Mouse (Mus musculus) macrophage (primary cell): ENCODE measurements around the gene 1190005I06Rik. TPM values are rescaled to one million over a fixed set of nuclear protein-coding genes. Genes with fewer than 3 reads are reported as not detected.
"Not testable (repeated sequence)": the region's sequence is repeated elsewhere in the genome, so short reads cannot be mapped to it uniquely, and the experiment has no call there.

ENCODE experiments used
- H3K27ac ChIP-seq: fragments of 350-480 bp; formaldehyde crosslinking; 2 replicates; pipeline ENCODE4 v1.9.0; 2021
- H3K36me3 ChIP-seq: fragments of 350-480 bp; formaldehyde crosslinking; 2 replicates; pipeline ENCODE4 v1.9.0; 2021; ENCODE audit errors: inconsistent target
- H3K4me3 ChIP-seq: fragments of 350-480 bp; formaldehyde crosslinking; 2 replicates; pipeline ENCODE4 v1.9.0; 2021; ENCODE audit errors: inconsistent target
- H3K79me2 ChIP-seq: fragments of 350-480 bp; formaldehyde crosslinking; 2 replicates; pipeline ENCODE4 v1.9.0; 2021; ENCODE audit errors: inconsistent target
- WGBS: methylation state at CpG from one replicate; pipeline ENCODE4 v1.1.7; 2026; ENCODE audit warnings: inconsistent platforms; ENCODE audit not compliant: missing documents; 5-methylcytosine and 5-hydroxymethylcytosine counted together
- polyA plus RNA-seq: library from polyadenylated mRNA; stranded (reverse); fragments of 250-400 nt; gene quantifications from 3 replicates; pipeline ENCODE4 v1.2.4, GENCODE M21; 2018; ENCODE audit warnings: inconsistent platforms
- total RNA-seq, 78 experiments: library from RNA; depleted of rRNA; stranded (reverse); fragments of 250-400 nt; gene quantifications; 1 replicate in 9 of 78; 2 replicates in 24 of 78; 3 replicates in 43 of 78; 4 replicates in 2 of 78; pipeline ENCODE4 v1.2.4; 2018; ENCODE audit warnings: inconsistent platforms in 56 of 78

The 1190005I06Rik gene
- 1 to 10 TPM in 10 of 26 experiments, not detected in 16; 1.3 to 4.2 (median 2.0) TPM for total RNA-seq (2018; cell fraction: chromatin; rRNA removed)
- 1 to 10 TPM in 20 of 26 experiments, under 1 TPM in 6; 0.59 to 5.7 (median 1.9) TPM for total RNA-seq (2018; cell fraction: cytosol; rRNA removed)
- total RNA-seq (2018; cell fraction: nucleus; rRNA removed): 1 to 10 TPM in 12 of 26 experiments, under 1 TPM in 1, not detected in 13; 0.91 to 4.9 (median 1.6) TPM
- polyA plus RNA-seq: 0.83 to 3.2 TPM (median 2.1 TPM) in 3 replicates

DNA sequence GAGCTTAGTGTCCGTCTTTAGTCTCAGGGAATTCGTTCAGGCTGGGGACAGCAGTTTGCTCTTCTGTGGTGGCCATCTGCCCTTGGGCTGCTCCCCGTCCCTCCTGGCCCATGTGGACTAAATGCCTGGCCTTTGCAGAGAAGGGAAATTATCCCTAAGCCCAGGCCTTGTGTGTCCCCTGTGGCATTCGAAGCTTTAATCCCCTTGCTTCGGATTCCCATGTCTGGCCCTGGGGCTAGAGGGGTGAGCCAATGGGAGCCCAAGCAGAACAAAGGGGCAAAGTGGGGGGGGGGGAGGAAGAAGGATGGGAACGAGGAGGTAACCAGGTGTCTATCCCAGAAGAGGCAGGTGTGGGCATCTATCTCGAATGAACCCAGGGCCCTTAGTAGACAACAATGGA, at the start of gene 1190005I06Rik:
Gene 1190005I06Rik (minus strand): TSS at position 101 of the 400 bp plus-strand sequence.
- H3K27ac ChIP-seq: no peak within 1 kb of the TSS

DNA sequence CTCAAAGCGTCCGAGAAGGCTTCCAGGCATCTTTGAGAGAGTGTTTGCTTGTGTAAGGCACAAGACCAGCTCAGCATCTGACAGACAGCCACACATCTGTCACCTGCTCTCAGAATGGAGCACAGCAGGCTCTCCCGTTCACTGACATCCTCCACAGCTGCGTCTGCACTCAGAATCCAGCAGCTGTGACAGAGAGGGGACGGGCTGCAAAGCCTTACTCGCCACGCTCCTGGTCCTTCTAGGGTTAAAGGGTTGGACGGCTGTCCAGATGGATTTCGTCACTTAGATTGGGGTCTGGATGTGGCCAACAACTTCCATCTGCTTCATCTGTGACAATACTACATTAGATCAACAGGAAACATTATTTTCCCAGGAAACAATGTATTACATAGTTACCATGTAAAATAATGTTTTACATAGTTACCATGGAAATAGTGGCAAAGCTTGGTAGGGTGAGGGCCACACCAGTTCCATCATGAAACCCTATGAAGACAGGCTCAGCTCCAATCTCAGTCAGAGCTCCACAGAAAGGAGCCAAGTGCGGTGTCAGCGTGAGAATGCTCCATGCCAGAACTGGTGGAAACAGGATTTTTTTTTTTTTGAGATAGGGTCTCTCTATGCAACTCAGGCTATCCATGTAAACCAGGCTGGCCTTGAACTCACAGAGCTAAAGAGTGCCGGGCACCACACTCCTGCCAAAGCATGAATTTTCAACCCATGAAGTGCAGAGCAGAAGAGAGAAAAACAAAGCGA, 49.1 kb upstream of the 1190005I06Rik start:
- 46% methylated on average over 12 of the region's 13 CpGs for WGBS
- Histone ChIP-seq H3K36me3 (no peaks in the 10 kb centered on the region), H3K79me2 (no peaks in the 10 kb centered on the region), H3K4me3 (no peak overlapping the region), H3K27ac (peak overlapping the region; percentile 98)

More for the DNA sequence above, at the start of gene 1190005I06Rik:
- Histone ChIP-seq H3K36me3 (no peaks in the 10 kb centered on the region), H3K79me2 (no peaks in the 10 kb centered on the region), H3K4me3 (no peak within 1 kb of the TSS)
- WGBS: 96% methylated on average over 7 of the region's 7 CpGs

DNA sequence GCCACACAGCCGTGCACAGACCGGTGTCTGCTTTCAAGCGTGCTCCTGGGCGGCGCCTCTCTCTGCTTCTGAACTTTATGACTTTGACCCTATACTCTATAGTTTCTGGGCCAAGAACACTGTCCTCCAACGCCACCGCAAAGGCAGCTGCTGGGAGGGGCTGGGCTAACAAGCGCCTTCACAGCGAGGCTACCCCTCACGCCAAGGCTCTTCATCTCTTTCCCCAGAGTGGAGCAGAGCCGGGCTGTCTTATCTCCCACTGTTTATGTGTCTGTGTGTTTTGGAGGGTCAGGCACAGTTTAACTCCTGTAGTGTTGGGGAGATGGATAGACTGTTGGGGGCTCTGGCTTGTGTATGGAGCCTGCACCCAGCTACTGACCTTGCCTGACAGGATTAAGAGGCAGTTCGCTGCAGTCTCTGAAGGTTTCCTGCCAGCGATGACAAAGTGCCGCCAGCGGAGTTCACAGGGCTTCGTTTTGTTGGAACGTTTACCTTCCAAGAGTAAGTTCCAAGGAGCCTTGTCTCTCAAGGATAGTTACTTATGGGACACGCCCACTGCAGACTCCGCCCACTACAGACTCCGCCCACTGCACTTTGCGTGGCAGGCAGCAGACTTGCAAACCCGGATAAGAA, 46.5 kb upstream of the 1190005I06Rik start:
- no peaks in the 10 kb centered on the region for H3K79me2 ChIP-seq
- 68% methylated on average over 22 of the region's 22 CpGs for WGBS
- no peak overlapping the region for H3K27ac ChIP-seq
- H3K4me3 ChIP-seq: no peak overlapping the region
- H3K36me3 ChIP-seq: no peaks in the 10 kb centered on the region

DNA sequence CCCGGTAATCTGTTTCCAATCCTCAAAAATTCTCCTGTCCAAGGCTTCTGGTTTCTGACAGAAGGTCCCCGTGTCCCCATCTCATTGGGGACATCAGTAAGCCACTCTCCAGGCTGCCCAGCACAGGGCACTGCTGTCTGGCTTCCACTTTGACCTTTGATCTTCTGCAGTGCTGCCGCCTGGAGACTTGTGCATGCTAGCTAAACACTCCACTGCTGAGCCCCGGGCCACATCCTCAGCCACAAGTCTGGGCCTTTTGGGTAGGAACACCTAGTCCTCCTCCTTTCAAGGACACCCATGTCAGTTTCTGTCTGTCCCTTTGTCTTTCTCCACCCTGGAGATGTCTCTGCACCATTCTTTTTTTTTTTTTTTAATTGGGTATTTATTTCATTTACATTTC, 45.5 kb upstream of the 1190005I06Rik start:
- H3K36me3 ChIP-seq: no peaks in the 10 kb centered on the region
- no peak overlapping the region for H3K27ac ChIP-seq
- H3K4me3 ChIP-seq: no peak overlapping the region
- WGBS: 92% methylated on average over 4 of the region's 4 CpGs
- peaks cover 3% of the 10 kb centered on the region; the same call in 1 of the 2 replicates for H3K79me2 ChIP-seq

DNA sequence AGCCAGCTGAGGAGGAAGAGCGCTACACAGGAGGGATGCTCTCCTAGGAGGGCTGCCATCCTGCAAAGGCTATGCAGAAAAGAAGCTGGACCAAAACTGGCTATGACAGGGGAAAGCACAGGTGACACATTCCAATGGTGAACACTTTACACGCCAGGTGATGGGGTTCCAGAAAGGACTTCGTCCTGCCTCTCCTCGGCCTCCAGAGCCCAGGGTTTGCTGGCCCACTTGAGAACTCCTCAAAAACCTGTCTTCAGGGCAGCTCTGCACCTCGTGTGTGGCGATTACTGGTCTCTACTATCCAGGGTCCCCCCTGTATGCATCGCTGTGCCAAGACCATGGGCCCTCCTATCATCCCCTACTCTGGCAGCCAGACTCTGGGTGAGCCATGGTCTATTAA, 41.1 kb upstream of the 1190005I06Rik start:
- 94% methylated on average over 7 of the region's 7 CpGs for WGBS
- no peak overlapping the region for H3K27ac ChIP-seq

DNA sequence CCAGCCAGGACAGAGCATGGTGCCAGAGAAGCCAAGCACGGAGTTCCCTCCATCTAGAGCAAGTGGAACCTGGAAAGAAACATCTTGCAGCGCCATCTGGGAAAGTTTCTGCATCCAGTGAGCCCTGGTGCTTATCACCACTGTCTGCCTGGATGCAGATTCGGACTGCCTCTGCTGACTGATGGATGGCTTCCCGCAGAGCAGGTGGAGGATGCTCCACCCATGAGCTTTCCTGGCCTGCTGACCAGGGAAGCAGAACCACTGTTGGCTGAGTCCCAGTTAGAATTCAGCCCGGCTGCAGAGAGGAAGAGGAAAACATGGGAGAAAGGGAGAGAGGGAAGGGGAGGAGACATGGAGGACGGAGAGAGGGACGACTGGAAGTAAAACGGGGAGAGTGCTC, 40.4 kb upstream of the 1190005I06Rik start:
- H3K27ac ChIP-seq: peak overlapping the region; percentile 98; the same call in 1 of the 2 replicates
- H3K36me3 ChIP-seq: no peaks in the 10 kb centered on the region
- H3K79me2 ChIP-seq: peaks cover 17% of the 10 kb centered on the region; the same call in 1 of the 2 replicates
- 89% methylated on average over 8 of the region's 8 CpGs for WGBS
- H3K4me3 ChIP-seq: no peak overlapping the region

More for the DNA sequence above, 41.1 kb upstream of the 1190005I06Rik start:
- peaks cover 17% of the 10 kb centered on the region; the same call in 1 of the 2 replicates for H3K79me2 ChIP-seq
- no peak overlapping the region for H3K4me3 ChIP-seq
- no peaks in the 10 kb centered on the region for H3K36me3 ChIP-seq

DNA sequence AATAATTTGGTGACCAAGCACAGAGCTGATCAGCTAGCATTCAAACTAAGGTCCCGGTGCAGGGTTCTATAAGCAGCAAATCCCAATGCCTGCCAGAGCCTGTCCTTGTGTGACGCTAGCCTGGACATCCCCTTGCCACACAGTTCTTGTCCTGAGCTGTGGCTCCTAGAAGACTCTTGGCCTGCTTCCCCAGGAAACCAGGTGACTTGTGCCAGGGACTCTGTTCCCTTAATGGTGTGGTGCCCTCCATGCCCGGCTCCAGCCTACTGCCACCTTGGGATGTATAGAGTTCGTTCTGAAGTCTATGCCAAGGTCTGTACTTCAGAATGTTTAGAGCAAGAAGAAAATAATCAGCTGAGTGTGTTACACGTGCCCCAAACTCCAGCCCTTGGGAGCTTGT, 39.1 kb upstream of the 1190005I06Rik start:
- Histone ChIP-seq H3K36me3 (no peaks in the 10 kb centered on the region), H3K79me2 (peaks cover 17% of the 10 kb centered on the region; the same call in 1 of the 2 replicates), H3K27ac (peak overlapping the region; percentile 98), H3K4me3 (peak overlapping the region; percentile 26)
- 22% methylated on average over 5 of the region's 5 CpGs for whole genome bisulfite sequencing

DNA sequence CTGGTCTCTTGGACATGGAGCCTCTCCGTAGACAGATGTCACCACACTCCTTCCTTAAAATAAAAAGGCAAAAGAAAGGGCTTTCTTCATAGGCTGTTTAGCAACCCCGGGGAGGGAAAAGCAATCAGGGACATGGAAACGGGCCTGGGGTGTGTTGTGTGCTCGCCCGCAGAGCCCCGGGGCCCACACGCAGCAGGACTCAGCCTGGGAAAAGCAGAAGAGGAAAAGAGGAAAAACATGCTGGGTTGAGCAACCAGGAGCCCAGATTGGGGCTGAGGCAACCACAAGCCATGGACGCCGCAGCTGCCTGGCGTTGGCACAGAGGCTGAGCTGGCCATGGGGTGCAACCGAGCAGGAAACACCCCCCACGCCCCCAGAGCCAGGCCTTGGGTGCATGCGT, 38.6 kb upstream of the 1190005I06Rik start:
- H3K79me2 ChIP-seq: peaks cover 17% of the 10 kb centered on the region; the same call in 1 of the 2 replicates
- WGBS: 2% methylated on average over 10 of the region's 13 CpGs
- H3K36me3 ChIP-seq: no peaks in the 10 kb centered on the region
- peak overlapping the region; percentile 98 for H3K27ac ChIP-seq
- peak overlapping the region; percentile 26 for H3K4me3 ChIP-seq

DNA sequence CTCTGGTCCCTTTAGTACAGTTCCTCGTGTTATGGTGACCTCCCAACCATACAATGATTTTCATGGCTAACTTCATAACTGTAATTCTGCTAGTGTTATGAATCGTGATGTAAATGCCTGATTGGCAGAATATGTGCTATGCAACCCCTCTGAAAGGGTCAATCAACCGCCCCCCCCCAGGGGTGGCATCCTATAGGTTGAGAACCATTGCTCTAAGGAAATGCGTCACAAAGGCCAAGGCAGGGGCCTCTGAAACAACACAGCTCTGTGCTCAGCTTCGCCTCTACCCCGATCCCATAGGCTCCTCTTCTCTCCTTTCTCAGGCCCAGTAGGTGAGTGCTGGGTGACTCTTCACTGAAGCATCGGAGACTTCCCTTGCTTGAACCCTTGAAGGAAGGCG, 38.2 kb upstream of the 1190005I06Rik start:
- peaks cover 17% of the 10 kb centered on the region; the same call in 1 of the 2 replicates for H3K79me2 ChIP-seq
- WGBS: 17% methylated on average over 8 of the region's 8 CpGs
- H3K4me3 ChIP-seq: peak overlapping the region; percentile 26
- H3K27ac ChIP-seq: peak overlapping the region; percentile 98
- no peaks in the 10 kb centered on the region for H3K36me3 ChIP-seq

DNA sequence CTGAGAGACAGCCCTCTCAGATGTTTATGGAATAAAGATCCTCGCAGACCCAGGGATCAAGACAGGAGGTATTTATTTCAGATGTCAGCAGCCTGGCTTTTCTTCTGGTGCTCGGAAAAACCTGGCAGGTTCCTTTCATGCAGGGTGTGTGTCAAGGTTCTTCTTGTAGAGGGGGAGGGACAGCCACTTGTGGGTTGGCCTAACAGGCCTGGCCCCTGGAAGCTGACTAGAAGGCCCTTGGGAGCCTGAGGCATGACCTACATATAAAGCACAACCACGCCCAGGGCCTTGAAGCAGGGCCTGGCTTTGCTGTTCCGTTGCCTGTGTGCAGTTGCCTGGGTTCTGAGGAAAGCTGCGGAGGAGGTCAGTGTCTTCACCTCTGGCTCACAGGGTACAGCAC, 37.7 kb upstream of the 1190005I06Rik start:
- Histone ChIP-seq H3K27ac (peak overlapping the region; percentile 98), H3K79me2 (peaks cover 17% of the 10 kb centered on the region; the same call in 1 of the 2 replicates), H3K36me3 (no peaks in the 10 kb centered on the region), H3K4me3 (peak overlapping the region; percentile 26)
- 40% methylated on average over 5 of the region's 5 CpGs for WGBS

DNA sequence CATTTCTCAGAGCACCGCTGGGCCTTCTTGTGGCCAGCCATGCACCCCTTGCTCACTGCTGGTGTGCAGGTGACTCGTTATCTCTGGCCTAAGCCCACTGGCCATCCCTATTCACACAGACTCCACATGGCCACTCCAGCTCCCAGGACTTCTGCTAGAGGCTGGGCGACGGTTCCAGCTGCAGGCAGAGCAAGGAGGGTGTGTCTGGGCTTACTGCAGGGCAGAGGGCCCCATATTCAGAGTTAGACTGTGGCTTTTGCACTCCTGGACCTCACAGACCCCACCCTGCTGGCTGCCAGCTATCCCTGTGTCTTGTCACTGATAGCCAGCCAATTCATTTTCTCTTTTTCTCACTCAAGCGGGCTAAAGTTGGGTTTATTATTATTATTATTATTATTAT, 36.6 kb upstream of the 1190005I06Rik start:
- H3K79me2 ChIP-seq: peaks cover 17% of the 10 kb centered on the region; the same call in 1 of the 2 replicates
- no peaks in the 10 kb centered on the region for H3K36me3 ChIP-seq
- WGBS: 88% methylated on average over 5 of the region's 5 CpGs
- no peak overlapping the region for H3K4me3 ChIP-seq
- peak overlapping the region; percentile 98 for H3K27ac ChIP-seq

DNA sequence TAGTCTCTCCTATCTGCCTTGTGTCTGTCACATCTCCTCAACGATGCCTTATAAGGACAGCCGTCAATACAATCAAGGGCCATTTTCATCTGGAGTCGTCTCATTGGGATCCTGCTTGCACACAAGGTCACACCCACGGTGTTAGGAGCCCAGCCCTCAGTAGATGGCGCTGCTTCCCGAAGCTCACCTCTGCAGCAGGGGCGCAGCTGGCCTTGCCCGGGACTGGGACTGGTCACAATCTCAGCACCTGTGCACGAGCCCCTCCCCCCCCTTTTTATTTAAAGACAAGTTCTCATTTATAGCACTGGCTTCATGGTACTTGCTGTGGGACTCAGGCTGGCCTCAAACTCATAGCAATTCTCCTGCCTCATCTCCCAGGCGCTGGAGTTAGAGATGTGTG, 36.2 kb upstream of the 1190005I06Rik start:
- WGBS: 18% methylated on average over 10 of the region's 10 CpGs
- no peaks in the 10 kb centered on the region for H3K36me3 ChIP-seq
- peak overlapping the region; percentile 98 for H3K27ac ChIP-seq
- peaks cover 17% of the 10 kb centered on the region; the same call in 1 of the 2 replicates for H3K79me2 ChIP-seq
- H3K4me3 ChIP-seq: no peak overlapping the region

DNA sequence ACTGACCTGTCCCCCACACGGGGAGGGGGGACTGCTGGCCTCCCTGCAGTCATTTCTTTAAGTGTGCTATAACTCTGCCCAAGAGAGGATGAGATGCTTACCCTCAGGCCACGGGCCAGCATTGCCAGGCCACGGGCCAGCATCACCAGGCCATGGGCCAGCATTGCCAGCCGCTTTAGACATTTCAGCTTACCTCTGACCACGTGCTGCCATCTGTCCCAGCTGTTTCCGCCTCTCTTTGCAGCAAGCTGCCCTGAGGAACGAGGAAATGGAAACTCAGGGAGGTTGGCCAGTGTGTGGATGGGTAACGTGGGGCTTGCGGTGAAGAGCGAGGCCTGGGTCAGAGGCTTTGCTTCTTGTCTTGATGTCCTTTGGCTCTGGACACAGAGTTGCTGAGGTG, 33.7 kb upstream of the 1190005I06Rik start:
- H3K4me3 ChIP-seq: no peak overlapping the region
- 62% methylated on average over 9 of the region's 10 CpGs for WGBS
- peaks cover 5% of the 10 kb centered on the region; the same call in 1 of the 2 replicates for H3K36me3 ChIP-seq
- H3K79me2 ChIP-seq: no peaks in the 10 kb centered on the region
- H3K27ac ChIP-seq: no peak overlapping the region

DNA sequence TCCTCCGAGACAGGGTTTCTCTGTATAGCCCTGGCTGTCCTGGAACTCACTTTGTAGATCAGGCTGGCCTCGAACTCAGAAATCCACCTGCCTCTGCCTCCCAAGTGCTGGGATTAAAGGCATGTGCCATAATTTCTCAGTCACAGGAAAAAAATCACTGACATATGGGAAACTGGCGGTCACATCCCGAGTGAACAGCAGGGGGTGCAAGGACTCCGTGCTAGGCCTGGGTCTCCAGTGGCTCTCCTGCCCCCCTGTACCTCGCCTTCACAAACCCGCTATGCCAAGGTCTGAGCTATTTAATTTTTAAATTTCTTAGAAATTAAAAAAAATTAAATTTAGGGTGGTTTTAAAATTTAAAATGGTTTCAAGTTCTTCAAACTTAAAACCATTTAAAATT, 33.0 kb upstream of the 1190005I06Rik start:
- not testable (repeated sequence) for H3K4me3 ChIP-seq, H3K79me2 ChIP-seq, H3K36me3 ChIP-seq, H3K27ac ChIP-seq
- 52% methylated on average over 5 of the region's 7 CpGs for WGBS
